Mouse (Mus musculus) kidney, embryonic 16.5 days (tissue): Measurements from ENCODE around the gene Kctd19. TPM values are rescaled to one million over a fixed set of nuclear protein-coding genes. Genes with fewer than 3 reads are reported as not detected.

Experiments used
- ATAC-seq: fragments of 200-750 bp; cut with Nextera tagmentation; 2 replicates; pipeline ENCODE4 v1.8.0; 2017; ENCODE audit warnings: moderate TSS enrichment; ENCODE audit not compliant: low FRiP score, low TSS enrichment
- H3K27ac ChIP-seq: fragments of 300-500 bp; sonication (generic); 2 replicates; pipeline ENCODE4 v1.5.1; 2014; ENCODE audit warnings: low read length
- H3K27me3 ChIP-seq: fragments of 300-500 bp; sonication (generic); 2 replicates; pipeline ENCODE4 v1.6.1; 2014; ENCODE audit warnings: low read length, control low read depth, mixed read lengths; ENCODE audit not compliant: insufficient read depth
- H3K36me3 ChIP-seq: fragments of 300-500 bp; sonication (generic); 2 replicates; pipeline ENCODE4 v1.6.1; 2014; ENCODE audit warnings: low read length, control low read depth, mixed read lengths; ENCODE audit not compliant: insufficient read depth
- H3K4me1 ChIP-seq: fragments of 300-500 bp; sonication (generic); 2 replicates; pipeline ENCODE4 v1.6.1; 2014; ENCODE audit warnings: low read length, control low read depth, mixed read lengths; ENCODE audit not compliant: insufficient read depth
- H3K4me2 ChIP-seq: fragments of 300-500 bp; sonication (generic); replicated peaks from 2 replicates; pipeline ENCODE4 v1.6.1; 2014; ENCODE audit warnings: low read depth, low read length
- H3K4me3 ChIP-seq: fragments of 300-500 bp; sonication (generic); 2 replicates; pipeline ENCODE4 v1.5.1; 2014; ENCODE audit warnings: mild to moderate bottlenecking, low read length
- H3K9ac ChIP-seq: fragments of 300-500 bp; sonication (generic); replicated peaks from 2 replicates; pipeline ENCODE4 v1.6.1; 2014; ENCODE audit warnings: low read length
- H3K9me3 ChIP-seq: fragments of 300-500 bp; sonication (generic); 2 replicates; pipeline ENCODE4 v1.6.1; 2016; ENCODE audit warnings: low read length, control low read depth
- WGBS: fragments of 180-500 bp; shearing (Covaris S2); extraction: QIAGEN DNeasy Blood & Tissue Kit; methylation state at CpG from one replicate; pipeline ENCODE4 v1.1.7; 2014; 5-methylcytosine and 5-hydroxymethylcytosine counted together
- polyA plus RNA-seq: library from polyadenylated mRNA; unstranded; fragments of >200 nt; fragmentation: Nextera tagmentation; extraction: Ambion mirVana; gene quantifications from 2 replicates; pipeline ENCODE4 v1.2.1, GENCODE M21; 2015

Kctd19 gene
- polyA plus RNA-seq, 1 experiment from 2014 or later: not detected

DNA sequence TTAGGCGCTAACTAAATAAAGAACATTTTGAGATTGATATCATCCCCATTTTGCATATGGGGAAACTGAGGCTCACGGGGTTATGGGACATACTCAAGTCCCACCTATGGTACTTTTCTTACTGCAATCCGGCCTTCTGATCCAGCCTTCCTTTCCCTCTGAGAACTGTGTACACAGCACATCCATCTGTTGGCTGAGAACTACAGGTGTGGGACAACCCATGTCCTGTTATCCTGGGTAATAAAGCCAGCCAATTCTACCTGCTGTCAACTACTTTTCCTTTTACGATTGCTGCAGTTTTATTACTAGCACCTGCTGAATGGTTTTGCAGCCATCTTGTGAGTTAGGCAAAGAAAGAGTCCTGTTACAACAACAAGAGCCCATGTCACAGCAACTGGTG is 58.8 kb downstream of the Kctd19 start:
- Histone ChIP-seq H3K36me3 (no peaks in the 10 kb centered on the region), H3K4me1 (peaks cover 17% of the 10 kb centered on the region), H3K4me3 (no peak overlapping the region), H3K4me2 (no peak overlapping the region), H3K27me3 (peaks cover 11% of the 10 kb centered on the region), H3K9me3 (no peaks in the 10 kb centered on the region), H3K9ac (no peak overlapping the region), H3K27ac (no peak overlapping the region)
- 83% methylated on average over 4 of the region's 4 CpGs for WGBS
- no peak for ATAC-seq

GRCm38 (mm10) chr8:105353583-105354135 is 59.6 kb downstream of the Kctd19 start:
- H3K27me3 ChIP-seq: peaks cover 11% of the 10 kb centered on the region
- no peaks in the 10 kb centered on the region for H3K36me3 ChIP-seq
- 73% methylated on average over 8 of the region's 8 CpGs for WGBS
- no peak overlapping the region for H3K9ac ChIP-seq
- no peak overlapping the region for H3K27ac ChIP-seq
- ATAC-seq: no peak
- no peaks in the 10 kb centered on the region for H3K9me3 ChIP-seq
- no peak overlapping the region for H3K4me2 ChIP-seq
- H3K4me1 ChIP-seq: peaks cover 12% of the 10 kb centered on the region; the same call in 1 of the 2 replicates
- no peak overlapping the region for H3K4me3 ChIP-seq

DNA sequence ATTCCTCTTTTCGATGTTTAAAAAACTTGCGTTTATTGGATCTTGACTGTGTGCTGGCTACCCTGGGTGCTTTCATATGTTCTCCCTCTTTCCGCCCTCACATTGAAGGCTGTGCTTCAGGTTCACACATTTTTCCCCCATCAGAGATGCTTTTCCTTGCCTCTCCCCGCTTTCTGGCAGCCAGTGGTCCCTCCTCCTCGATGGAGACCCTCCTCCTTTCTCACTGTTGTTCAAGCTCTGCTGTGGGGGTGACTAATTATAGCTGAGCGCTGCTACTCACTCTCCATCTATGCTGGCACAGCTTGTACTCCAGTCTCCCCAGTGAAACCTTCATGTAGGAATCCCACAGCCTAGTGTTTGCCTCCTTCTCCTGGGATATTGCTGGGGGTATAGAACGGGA is 63.1 kb downstream of the Kctd19 start:
- no peak for ATAC-seq
- Histone ChIP-seq H3K4me1 (peaks cover 27% of the 10 kb centered on the region), H3K27me3 (peaks cover 11% of the 10 kb centered on the region), H3K4me3 (peak overlapping the region; percentile 76; the same call in 1 of the 2 replicates), H3K4me2 (peak overlapping the region; percentile 98), H3K9me3 (no peaks in the 10 kb centered on the region), H3K27ac (no peak overlapping the region), H3K9ac (no peak overlapping the region), H3K36me3 (no peaks in the 10 kb centered on the region)
- WGBS: 46% methylated on average over 7 of the region's 7 CpGs

DNA sequence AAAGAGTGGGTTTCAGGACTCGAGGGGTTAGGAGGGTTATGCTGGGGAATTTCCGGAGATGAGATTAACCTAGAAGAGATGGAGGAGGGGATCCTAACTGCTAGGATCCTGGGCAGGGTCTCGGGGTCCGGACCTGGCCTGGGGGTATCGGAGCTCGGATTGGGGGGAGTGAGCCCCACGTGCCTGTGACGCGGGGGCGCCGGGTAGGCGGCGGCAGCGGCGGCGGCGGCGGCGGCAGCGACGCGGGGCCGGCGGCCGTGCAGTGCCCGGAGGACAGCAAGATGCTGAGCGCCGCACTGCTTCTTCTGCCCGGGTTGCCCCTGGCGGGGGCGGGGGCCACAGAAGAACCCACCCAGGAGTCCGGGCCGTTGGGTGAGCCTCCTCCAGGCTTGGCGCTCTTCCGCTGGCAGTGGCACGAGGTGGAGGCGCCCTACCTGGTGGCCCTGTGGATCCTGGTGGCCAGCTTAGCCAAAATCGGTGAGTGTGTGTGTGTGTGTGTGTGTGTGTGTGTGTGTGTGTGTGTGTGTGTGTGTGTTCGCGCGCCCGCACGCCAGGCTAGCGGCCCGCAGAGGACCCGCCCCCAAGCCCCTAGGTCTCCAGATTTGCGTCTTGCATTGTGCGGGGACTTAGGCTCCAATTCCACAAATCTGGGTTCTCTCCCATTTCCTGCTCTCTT is 64.1 kb downstream of the Kctd19 start:
- no peak for ATAC-seq
- Histone ChIP-seq H3K27me3 (peaks cover 11% of the 10 kb centered on the region), H3K27ac (no peak overlapping the region), H3K4me2 (peak overlapping the region; percentile 98), H3K9me3 (no peaks in the 10 kb centered on the region), H3K4me3 (peak overlapping the region; percentile 76), H3K9ac (peak overlapping the region; percentile 73), H3K36me3 (no peaks in the 10 kb centered on the region), H3K4me1 (peaks cover 35% of the 10 kb centered on the region)
- WGBS: 1% methylated on average over 45 of the region's 48 CpGs

GRCm38 (mm10) chr8:105348450-105349095 is 64.7 kb downstream of the Kctd19 start, which contains the start of gene Slc9a5:
TSS of gene Slc9a5 (plus strand) at chr8:105348843.
- Histone ChIP-seq H3K27me3 (peaks cover 11% of the 10 kb centered on the region), H3K9me3 (no peaks in the 10 kb centered on the region), H3K9ac (peak within 1 kb of the TSS; percentile 83), H3K36me3 (no peaks in the 10 kb centered on the region), H3K4me1 (peaks cover 36% of the 10 kb centered on the region), H3K27ac (peak within 1 kb of the TSS; percentile 92), H3K4me2 (peak within 1 kb of the TSS; percentile 98), H3K4me3 (peak within 1 kb of the TSS; percentile 76)
- ATAC-seq: no peak
- under 1% methylated on average over 34 of the region's 34 CpGs for WGBS

GRCm38 (mm10) chr8:105347428-105348221 is 65.7 kb downstream of the Kctd19 start, which contains the start of gene Fhod1:
TSS of gene Fhod1 (minus strand) at chr8:105347953.
- Histone ChIP-seq H3K9ac (peak within 1 kb of the TSS; percentile 83), H3K27ac (peak within 1 kb of the TSS; percentile 92), H3K9me3 (no peaks in the 10 kb centered on the region), H3K36me3 (no peaks in the 10 kb centered on the region), H3K27me3 (peaks cover 11% of the 10 kb centered on the region), H3K4me1 (peaks cover 36% of the 10 kb centered on the region), H3K4me3 (peak within 1 kb of the TSS; percentile 76), H3K4me2 (peak within 1 kb of the TSS; percentile 98)
- under 1% methylated on average over 52 of the region's 53 CpGs for WGBS
- peak; percentile 90 for ATAC-seq

DNA sequence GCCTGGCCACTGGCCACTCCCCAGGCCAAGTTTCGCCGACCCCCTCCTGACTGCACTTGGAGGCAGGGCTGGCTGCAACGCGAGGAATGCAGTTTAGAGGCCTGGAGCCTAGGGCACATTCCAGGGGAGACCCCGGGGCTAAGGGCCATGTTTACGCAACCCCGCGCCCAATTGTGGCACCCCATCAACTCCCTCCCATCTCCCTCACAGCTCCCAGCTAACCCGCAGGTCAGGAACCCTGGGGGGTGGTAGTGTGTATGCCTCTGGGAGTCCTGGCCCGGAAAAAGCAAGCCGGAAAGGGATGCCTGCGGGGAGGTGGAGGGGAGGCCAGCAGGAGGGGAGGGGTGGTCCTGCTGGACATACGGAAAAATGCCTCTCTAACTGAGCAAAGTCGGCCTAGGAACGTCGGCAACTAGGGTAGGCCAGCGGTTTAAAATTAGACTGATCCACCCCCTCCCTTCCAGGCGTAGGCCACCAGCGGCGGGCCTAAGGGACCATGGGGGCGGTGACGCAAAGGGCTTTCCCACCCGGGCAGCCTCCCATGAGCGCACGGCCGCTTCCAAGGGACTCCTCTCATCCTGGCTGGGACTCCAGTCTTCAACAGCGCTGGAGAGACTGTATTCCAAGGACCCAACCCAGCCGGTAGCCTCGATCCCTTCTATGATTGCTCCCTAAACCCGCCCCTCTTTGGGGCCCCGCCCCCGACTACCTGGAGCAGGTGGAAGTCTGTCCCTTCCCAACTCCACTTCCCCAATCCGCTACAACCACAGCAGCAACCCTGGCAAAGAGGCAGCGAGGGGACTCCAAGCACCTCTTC is 66.5 kb downstream of the Kctd19 start:
- under 1% methylated on average over 34 of the region's 34 CpGs for WGBS

GRCm38 (mm10) chr8:105345061-105345975 is 68.0 kb downstream of the Kctd19 start:
- H3K27me3 ChIP-seq: peaks cover 2% of the 10 kb centered on the region; the same call in 1 of the 2 replicates
- no peaks in the 10 kb centered on the region for H3K9me3 ChIP-seq
- no peaks in the 10 kb centered on the region for H3K36me3 ChIP-seq
- no peak for ATAC-seq
- no peak overlapping the region for H3K9ac ChIP-seq
- 34% methylated on average over 7 of the region's 7 CpGs for WGBS
- no peak overlapping the region for H3K4me3 ChIP-seq
- no peak overlapping the region; the same call in 1 of the 2 replicates for H3K27ac ChIP-seq
- peak overlapping the region; percentile 98 for H3K4me2 ChIP-seq
- H3K4me1 ChIP-seq: peaks cover 48% of the 10 kb centered on the region

More for the DNA sequence above, 66.5 kb downstream of the Kctd19 start:
- H3K27me3 ChIP-seq: peaks cover 11% of the 10 kb centered on the region
- H3K4me3 ChIP-seq: peak overlapping the region; percentile 76
- peak overlapping the region; percentile 98 for H3K4me2 ChIP-seq
- H3K9ac ChIP-seq: peak overlapping the region; percentile 83
- H3K9me3 ChIP-seq: no peaks in the 10 kb centered on the region
- H3K27ac ChIP-seq: peak overlapping the region; percentile 92
- no peaks in the 10 kb centered on the region for H3K36me3 ChIP-seq
- H3K4me1 ChIP-seq: peaks cover 36% of the 10 kb centered on the region
- ATAC-seq: peak; percentile 57
